ENCODE assay signal across 24 mouse cellular contexts in genomic region chr4:111486187-111486586, GRCm38 (mm10).
"Had no signal": no experiment of that assay in that cellular context is flagged by ENCODE, and none has a peak within 500 bp of the region (broad histone marks: within the 10 kb centered on the region; RNA-seq: fewer than 3 reads in every experiment).

No protein-coding gene starts in this region.

- H3K9me3 ChIP-seq: limb, embryonic 12.5 days; limb, embryonic 15.5 days; lung, embryonic 15.5 days had no signal

- H3K27ac ChIP-seq: kidney, postnatal 0 days; layer of hippocampus, adult 2 months; left cerebral cortex, adult 2 months; limb, embryonic 12.5 days; limb, embryonic 15.5 days; liver, embryonic 14.5 days; lung, embryonic 15.5 days; stomach, postnatal 0 days had no signal

- H3K27me3 ChIP-seq: limb, embryonic 12.5 days; limb, embryonic 15.5 days; lung, embryonic 15.5 days had no signal

- H3K36me3 ChIP-seq: limb, embryonic 12.5 days; limb, embryonic 15.5 days; lung, embryonic 15.5 days had no signal

- H3K4me2 ChIP-seq: limb, embryonic 12.5 days; limb, embryonic 15.5 days; liver, embryonic 11.5 days; lung, embryonic 15.5 days had no signal

- H3K9ac ChIP-seq: limb, embryonic 12.5 days; limb, embryonic 15.5 days; liver, embryonic 14.5 days; liver, postnatal 0 days; lung, embryonic 15.5 days had no signal

- DNase-seq: kidney, adult 2 months; kidney, postnatal 25 days; layer of hippocampus, adult 9-11 months; liver, postnatal 0 days; lung, postnatal 10 days; lung, postnatal 4 days; midbrain, embryonic 14.5 days; right cerebral cortex, adult 18-20 months; right cerebral cortex, postnatal 14 days; right cerebral cortex, postnatal 4 days; thymus, adult 2 months; thymus, postnatal 14 days; thymus, postnatal 4 days had no signal

- ATAC-seq: intestine, embryonic 16.5 days; liver, postnatal 0 days had no signal

- H3K4me3 ChIP-seq: layer of hippocampus, adult 2 months; left cerebral cortex, adult 2 months; limb, embryonic 12.5 days; limb, embryonic 15.5 days; lung, embryonic 15.5 days; myocyte had no signal
